Comparison of ENCODE assay signal across 22 mouse cellular contexts in genomic region chr19:38273820-38274219, GRCm38 (mm10). TPM values are rescaled to one million over a fixed set of nuclear protein-coding genes. Genes with fewer than 3 reads are reported as not detected.
"Had no signal": no experiment of that assay in that cellular context is flagged by ENCODE, and none has a peak within 500 bp of the region (broad histone marks: within the 10 kb centered on the region; RNA-seq: fewer than 3 reads in every experiment).

No protein-coding gene starts in this region.

- H3K4me2 ChIP-seq: intestine, embryonic 15.5 days; kidney, embryonic 15.5 days; limb, embryonic 12.5 days; limb, embryonic 15.5 days; liver, embryonic 13.5 days; midbrain, embryonic 12.5 days; neural tube, embryonic 12.5 days; neural tube, embryonic 15.5 days had no signal

- H3K36me3 ChIP-seq: intestine, embryonic 15.5 days; kidney, embryonic 15.5 days; limb, embryonic 12.5 days; limb, embryonic 15.5 days; liver, embryonic 13.5 days; midbrain, embryonic 12.5 days; neural tube, embryonic 12.5 days; neural tube, embryonic 15.5 days had no signal

- H3K4me1 ChIP-seq: intestine, embryonic 15.5 days; kidney, embryonic 15.5 days; limb, embryonic 12.5 days; limb, embryonic 15.5 days; liver, embryonic 13.5 days; midbrain, embryonic 12.5 days; neural tube, embryonic 12.5 days; neural tube, embryonic 15.5 days had no signal

- H3K27me3 ChIP-seq: intestine, embryonic 15.5 days; kidney, embryonic 15.5 days; limb, embryonic 12.5 days; limb, embryonic 15.5 days; liver, embryonic 13.5 days; midbrain, embryonic 12.5 days; neural tube, embryonic 12.5 days; neural tube, embryonic 15.5 days had no signal

- H3K9ac ChIP-seq: intestine, embryonic 15.5 days; kidney, embryonic 15.5 days; limb, embryonic 12.5 days; limb, embryonic 15.5 days; liver, embryonic 13.5 days; midbrain, embryonic 12.5 days; neural tube, embryonic 12.5 days; neural tube, embryonic 15.5 days had no signal

- H3K4me3 ChIP-seq: intestine, embryonic 15.5 days; kidney, embryonic 15.5 days; limb, embryonic 12.5 days; limb, embryonic 15.5 days; liver, embryonic 13.5 days; midbrain, embryonic 12.5 days; neural tube, embryonic 12.5 days; neural tube, embryonic 15.5 days had no signal

- DNase-seq: kidney, adult 11 months; kidney, adult 8-10 months; kidney, postnatal 10 days; kidney, postnatal 36 days; left cerebral cortex, postnatal 4 days; liver, embryonic 13.5 days; lung, adult 2 months; lung, postnatal 14 days; lung, postnatal 4 days; right cerebral cortex, adult 18-20 months; right cerebral cortex, postnatal 14 days; right cerebral cortex, postnatal 4 days; thymus, adult 18-20 months; thymus, postnatal 36 days had no signal

- H3K9me3 ChIP-seq: intestine, embryonic 15.5 days; kidney, embryonic 15.5 days; limb, embryonic 12.5 days; limb, embryonic 15.5 days; liver, embryonic 13.5 days; midbrain, embryonic 12.5 days; neural tube, embryonic 12.5 days; neural tube, embryonic 15.5 days had no signal

- ATAC-seq: intestine, embryonic 15.5 days had no signal

- H3K27ac ChIP-seq: intestine, embryonic 15.5 days; kidney, embryonic 15.5 days; limb, embryonic 12.5 days; limb, embryonic 15.5 days; liver, embryonic 13.5 days; midbrain, embryonic 12.5 days; neural tube, embryonic 12.5 days; neural tube, embryonic 15.5 days had no signal

RNA-seq across cellular contexts. Expression of gene Lgi1, which starts 9.5 kb away (rescaled TPM):
- total RNA-seq: megakaryocyte-erythroid progenitor cell, adult 5-6 weeks had no signal
